Mouse (Mus musculus) B cell, adult 67 days (primary cell): Measurements from ENCODE around the gene Grrp1. TPM values are rescaled to one million over a fixed set of nuclear protein-coding genes. Genes with fewer than 3 reads are reported as not detected.

Experiments used
- total RNA-seq, 2 experiments: library from RNA; stranded (reverse); gene quantifications; 4 replicates each; pipeline ENCODE4 v1.2.4; 2023

Grrp1 gene
- total RNA-seq = not detected

GRCm38 (mm10) chr4:134253722-134254324 lies at the start of gene Grrp1:
Gene Grrp1, minus strand, starts transcription at chr4:134254106.

GRCm38 (mm10) chr4:134287575-134288025 lies 33.7 kb upstream of the Grrp1 start, which contains the start of gene Pdik1l:
Gene Pdik1l, minus strand, starts transcription at chr4:134287895.

GRCm38 (mm10) chr4:134246719-134247258 lies 7.1 kb downstream of the Grrp1 start, which contains the start of gene Gm30191:
Gene Gm30191, plus strand, starts transcription at chr4:134246935.

DNA sequence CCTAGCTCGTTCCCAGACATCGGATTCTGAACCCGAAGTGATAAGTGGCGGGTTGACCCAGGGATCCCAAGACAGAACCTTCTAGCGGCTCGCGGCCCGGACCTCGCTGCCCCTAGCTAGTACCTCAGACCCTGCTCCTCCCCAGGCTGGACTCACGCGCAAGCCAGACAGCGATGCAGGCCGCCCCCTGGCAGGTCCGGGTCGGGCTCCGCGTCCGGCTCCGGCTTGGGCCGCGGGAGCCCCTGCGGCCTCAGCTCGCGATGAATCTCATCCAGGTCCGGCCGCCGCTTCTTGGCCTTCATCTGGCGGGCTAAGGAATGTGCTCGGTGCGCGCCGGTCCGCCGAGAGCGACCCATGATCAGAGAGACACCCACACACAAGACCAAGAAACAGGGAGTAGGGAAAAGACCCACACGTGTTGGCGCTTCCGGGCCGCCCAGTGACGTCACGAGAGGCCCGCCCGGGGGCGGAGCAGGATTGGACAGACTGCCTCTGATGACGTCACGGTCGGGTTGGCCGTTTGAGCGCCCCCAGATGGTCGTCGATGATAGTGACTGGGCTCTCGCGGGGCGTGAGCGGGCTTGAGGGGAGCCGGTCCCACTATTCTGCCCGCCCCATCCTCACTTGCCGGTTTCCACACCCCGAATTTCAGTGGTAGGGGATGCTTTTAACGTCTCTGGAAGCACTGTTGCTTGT lies 8.6 kb downstream of the Grrp1 start, which contains the start of gene Zfp593:
TSS of gene Zfp593 (minus strand) at position 445 of the 696 bp plus-strand sequence.

GRCm38 (mm10) chr4:134243516-134244250 lies 10.2 kb downstream of the Grrp1 start, which contains the start of gene E130218I03Rik:
Gene E130218I03Rik, plus strand, starts transcription at chr4:134243662.

DNA sequence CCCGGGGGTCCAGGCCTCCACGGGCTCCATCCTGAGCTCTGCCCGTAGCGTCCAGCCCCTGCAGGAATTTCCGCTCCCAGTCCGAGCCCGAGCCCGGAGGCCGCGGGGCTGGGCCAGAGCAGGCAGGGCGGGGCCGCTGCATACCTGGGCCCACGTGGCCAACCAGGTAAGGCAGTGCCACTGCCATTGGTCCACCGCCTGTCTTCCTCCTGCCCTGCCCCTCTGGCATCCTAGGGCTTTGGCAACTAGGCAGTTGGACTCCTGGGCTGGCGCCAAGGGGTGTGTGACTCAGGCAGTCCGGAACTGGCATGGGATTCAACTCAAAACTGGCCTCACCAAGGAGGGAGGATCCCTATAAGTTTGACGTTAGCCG lies 15.6 kb downstream of the Grrp1 start, which contains the start of gene Cnksr1:
TSS of gene Cnksr1 (minus strand) at position 121 of the 373 bp plus-strand sequence.

GRCm38 (mm10) chr4:134227194-134227593 lies 26.7 kb downstream of the Grrp1 start, which contains the start of gene Catsper4:
Gene Catsper4, minus strand, starts transcription at chr4:134227383.

GRCm38 (mm10) chr4:134202904-134203303 lies 51.0 kb downstream of the Grrp1 start, which contains the start of gene Gm7534:
Gene Gm7534, minus strand, starts transcription at chr4:134203004.

Other genes with a start within 250 kb of the Grrp1 start
- gene Lin28a, start 235.3 kb downstream of the Grrp1 start, total RNA-seq = not detected
- not detected for gene Zfp683, start 200.3 kb downstream of the Grrp1 start, total RNA-seq
- 10 to 100 TPM in 1 of 2 experiments, 1 to 10 TPM in 1; 8.5 to 18.7 TPM for gene Crybg2, start 193.3 kb downstream of the Grrp1 start, total RNA-seq
- 1,000 to 10,000 TPM; 1,727 to 1,891 TPM for gene Cd52, start 159.0 kb downstream of the Grrp1 start, total RNA-seq
- gene Ubxn11, start 151.5 kb downstream of the Grrp1 start, total RNA-seq = 10 to 100 TPM; 35.7 to 54.9 TPM
- gene Sh3bgrl3, start 125.3 kb downstream of the Grrp1 start, total RNA-seq = 100 to 1,000 TPM; 629 to 698 TPM
- gene Cep85, start 67.0 kb downstream of the Grrp1 start, total RNA-seq = 10 to 100 TPM; 14.3 to 25.1 TPM
- gene Gm7534, start 51.1 kb downstream of the Grrp1 start, total RNA-seq = not detected
- not detected for gene Catsper4, start 26.7 kb downstream of the Grrp1 start, total RNA-seq
- gene Cnksr1, start 15.7 kb downstream of the Grrp1 start, total RNA-seq = not detected
- gene E130218I03Rik, start 10.4 kb downstream of the Grrp1 start, total RNA-seq = not detected
- gene Zfp593, start 8.5 kb downstream of the Grrp1 start, total RNA-seq = 10 to 100 TPM; 22.9 to 25.0 TPM
- not detected for gene Gm30191, start 7.2 kb downstream of the Grrp1 start, total RNA-seq
- gene Pdik1l, start 33.8 kb upstream of the Grrp1 start, total RNA-seq = 10 to 100 TPM; 16.2 to 17.3 TPM
- not detected for gene Trim63, start 61.0 kb upstream of the Grrp1 start, total RNA-seq
- gene Slc30a2, start 89.1 kb upstream of the Grrp1 start, total RNA-seq = not detected
- gene Extl1, start 129.7 kb upstream of the Grrp1 start, total RNA-seq = 1 to 10 TPM; 1.0 to 2.5 TPM
- 1 to 10 TPM; 1.8 to 2.6 TPM for gene Pafah2, start 142.2 kb upstream of the Grrp1 start, total RNA-seq
- gene Stmn1, start 214.2 kb upstream of the Grrp1 start, total RNA-seq = 10 to 100 TPM; 37.9 to 39.5 TPM
- gene Paqr7, start 242.6 kb upstream of the Grrp1 start, total RNA-seq = 1 to 10 TPM; 2.0 to 3.4 TPM